Mouse (Mus musculus): ENCODE results near the gene Tmem45b. TPM values are rescaled to one million over a fixed set of nuclear protein-coding genes. Genes with fewer than 3 reads are reported as not detected.

Tmem45b gene
- polyA plus RNA-seq (2017; shearing (Covaris generic)), result not detected

DNA sequence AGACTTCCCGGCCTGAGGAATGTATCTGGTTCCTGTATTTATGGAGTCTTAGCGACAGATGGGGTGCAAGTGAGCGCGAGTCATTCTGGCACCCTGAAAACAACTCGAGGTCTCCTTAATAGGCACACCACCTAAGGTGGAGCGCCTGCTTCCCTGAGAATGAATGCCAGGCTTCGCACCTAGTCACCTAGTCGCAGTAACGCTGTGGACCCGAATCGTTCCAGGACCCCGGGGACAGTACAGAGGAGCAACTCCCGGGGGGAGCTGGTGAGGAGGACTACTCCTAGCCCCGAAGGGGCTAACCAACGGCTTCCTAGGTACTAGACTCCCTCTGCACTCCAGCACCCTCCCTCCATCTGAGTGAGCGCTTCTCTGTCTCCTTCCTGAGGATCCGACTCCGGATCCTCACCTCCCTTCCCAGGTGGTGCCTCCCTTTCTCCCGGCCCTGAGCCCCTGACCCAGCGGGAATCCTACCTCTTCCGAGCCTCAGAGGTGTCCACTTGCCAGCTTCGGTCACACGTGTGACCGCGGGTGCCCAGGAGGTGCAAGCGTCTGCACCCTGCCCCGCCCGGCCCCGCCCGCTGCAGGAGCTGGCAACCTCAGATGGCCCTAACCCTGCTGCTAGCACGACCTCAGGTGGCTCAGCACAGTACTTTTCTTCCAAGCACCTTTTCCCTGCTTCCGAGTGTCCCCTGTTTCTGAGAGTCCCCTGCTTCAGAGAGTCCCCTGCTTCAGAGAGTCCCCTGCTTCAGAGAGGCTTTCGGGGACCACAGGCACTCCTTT lies at the start of gene Tmem45b:
TSS of gene Tmem45b (minus strand) at position 771 of the 783 bp plus-strand sequence.

DNA sequence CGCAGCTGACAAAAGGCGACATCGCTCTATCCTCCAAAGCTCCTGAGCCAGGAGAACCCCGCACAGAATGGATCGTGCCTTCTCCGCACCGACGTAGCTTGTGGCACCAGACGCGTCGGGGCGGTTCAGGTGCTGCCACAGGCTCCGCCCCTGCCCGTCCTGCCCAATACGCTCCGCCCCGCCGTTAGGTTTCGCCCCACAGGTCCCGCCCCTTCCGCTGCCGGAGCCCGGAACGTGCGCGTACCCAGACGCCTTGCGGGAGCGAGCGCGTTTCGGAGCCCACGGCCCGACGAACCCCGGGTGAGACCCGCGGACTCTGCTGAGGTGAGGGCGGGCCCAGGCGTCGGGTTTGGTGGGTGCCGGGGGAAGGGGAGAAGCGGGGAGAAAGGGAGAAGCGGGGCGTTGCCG lies 78.3 kb downstream of the Tmem45b start, which contains the start of gene Nfrkb:
TSS of gene Nfrkb (plus strand) at position 246 of the 408 bp plus-strand sequence.

Other genes starting within 250 kb of the Tmem45b start
- gene Prdm10, start 183.9 kb downstream of the Tmem45b start, polyA plus RNA-seq (2017; shearing (Covaris generic)), result 14.6 TPM
- 62.2 TPM for gene Nfrkb, start 78.3 kb downstream of the Tmem45b start, polyA plus RNA-seq (2017; shearing (Covaris generic))

All from activated CD4-positive, CD25-positive, alpha-beta regulatory T cell, adult 9 weeks (primary cell).